Mouse (Mus musculus): ENCODE measurements around the gene Klc3.

- TF ChIP-seq EP300 (IDR thresholded peaks at IDR 0.05; ENCODE audit: insufficient read depth, low read depth, low read length) (no peak), CTCF (IDR thresholded peaks at IDR 0.05) (peak; percentile 41), POLR2A (IDR thresholded peaks at IDR 0.05; ENCODE audit: insufficient read depth, low read depth, low read length) (0 out of 2 replicates have a peak, but pooled peaks have one; percentile 8)
These were observed 21.8 kb downstream of the Klc3 start for GRCm38 (mm10) chr7:19382166-19382541.

All from heart, adult 2 months (tissue).